Mouse (Mus musculus) lung, postnatal 0 days (tissue): ENCODE data around the gene Rtl8a.
"Not testable (repeated sequence)": the region's sequence is repeated elsewhere in the genome, so short reads cannot be mapped to it uniquely, and the experiment has no call there.

ENCODE experiments used
- CTCF ChIP-seq: IDR thresholded peaks from 2 replicates; pipeline ENCODE4 v1.5.1; 2016; ENCODE audit warnings: antibody characterized with exemption, mild to moderate bottlenecking
- EP300 ChIP-seq: IDR thresholded peaks from 2 replicates; pipeline ENCODE4 v1.6.1; 2016; ENCODE audit warnings: antibody characterized with exemption, mild to moderate bottlenecking, control low read depth

- not testable (repeated sequence) for TF ChIP-seq CTCF, EP300
Observed at GRCm38 (mm10) chrX:53606176-53606575, 37.3 kb downstream of the Rtl8a start.
